Mouse (Mus musculus): Measurements from ENCODE around the gene Slc16a3. TPM values are rescaled to one million over a fixed set of nuclear protein-coding genes. Genes with fewer than 3 reads are reported as not detected.

The Slc16a3 gene
- polyA plus RNA-seq, 1 experiment from 2014 or later = 92.3 TPM

DNA sequence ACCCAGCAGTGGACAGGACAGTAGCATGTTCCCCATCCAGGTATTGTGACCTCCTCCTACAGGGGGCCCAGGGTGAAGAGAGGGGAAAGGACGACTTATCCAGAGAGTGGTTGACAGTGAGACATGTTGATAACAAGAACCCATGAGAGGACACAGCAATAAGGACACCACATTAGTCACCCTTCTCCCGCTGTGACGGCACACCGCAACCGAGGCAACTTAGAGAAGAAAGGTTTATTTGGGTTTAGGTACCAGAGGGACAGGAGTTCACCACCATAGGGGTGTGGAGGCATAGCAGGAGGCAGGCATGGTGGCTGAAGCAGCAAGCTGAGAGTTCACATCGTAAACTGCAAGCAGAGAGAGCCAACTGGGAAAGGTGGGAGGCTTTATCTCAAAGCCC is 57.9 kb downstream of the Slc16a3 start:
- 71% methylated on average over 6 of the region's 6 CpGs for WGBS
- Histone ChIP-seq H3K9me3 (no peaks in the 10 kb centered on the region), H3K36me3 (no peaks in the 10 kb centered on the region), H3K4me2 (no peak overlapping the region), H3K4me3 (no peak overlapping the region), H3K27me3 (no peaks in the 10 kb centered on the region), H3K4me1 (peaks cover 6% of the 10 kb centered on the region; the same call in 1 of the 2 replicates), H3K27ac (no peak overlapping the region), H3K9ac (no peak overlapping the region)
- no peak for ATAC-seq (ENCODE audit: insufficient number of reproducible peaks, low FRiP score, low TSS enrichment, low read depth)

- no peaks in the 10 kb centered on the region for H3K36me3 ChIP-seq
- H3K27me3 ChIP-seq = no peaks in the 10 kb centered on the region
- WGBS = 93% methylated on average over 3 of the region's 3 CpGs
- H3K4me1 ChIP-seq = 0 out of 2 replicates have a peak, but pooled peaks cover 2% of the 10 kb centered on the region
- no peak overlapping the region for H3K27ac ChIP-seq
- no peak overlapping the region for H3K4me3 ChIP-seq
- no peak overlapping the region for H3K9ac ChIP-seq
- H3K4me2 ChIP-seq = no peak overlapping the region
- no peak for ATAC-seq (ENCODE audit: insufficient number of reproducible peaks, low FRiP score, low TSS enrichment, low read depth)
- H3K9me3 ChIP-seq = no peaks in the 10 kb centered on the region
These were observed 61.9 kb downstream of the Slc16a3 start for GRCm38 (mm10) chr11:121010044-121010755.

Other genes with a start within 250 kb of the Slc16a3 start
- 156 and 166 TPM in 2 replicates for gene Cenpx, start 234.7 kb upstream of the Slc16a3 start, polyA plus RNA-seq (2015; fragmentation: Nextera tagmentation; extraction: Ambion mirVana)
- gene Lrrc45, start 234.6 kb upstream of the Slc16a3 start, polyA plus RNA-seq (2015; fragmentation: Nextera tagmentation; extraction: Ambion mirVana) = 63.7 and 65.9 TPM in 2 replicates
- 44.4 and 56.4 TPM in 2 replicates for gene Rac3, start 227.0 kb upstream of the Slc16a3 start, polyA plus RNA-seq (2015; fragmentation: Nextera tagmentation; extraction: Ambion mirVana)
- gene Dcxr, start 221.2 kb upstream of the Slc16a3 start, polyA plus RNA-seq (2015; fragmentation: Nextera tagmentation; extraction: Ambion mirVana) = 18.2 and 20.2 TPM in 2 replicates
- gene Cbr2, start 216.4 kb upstream of the Slc16a3 start, polyA plus RNA-seq (2015; fragmentation: Nextera tagmentation; extraction: Ambion mirVana) = 12.6 and 16.7 TPM in 2 replicates
- 2.3 and 3.5 TPM in 2 replicates for gene Hmga1b, start 185.7 kb upstream of the Slc16a3 start, polyA plus RNA-seq (2015; fragmentation: Nextera tagmentation; extraction: Ambion mirVana)
- gene Rfng, start 164.3 kb upstream of the Slc16a3 start, polyA plus RNA-seq (2015; fragmentation: Nextera tagmentation; extraction: Ambion mirVana) = 50.7 TPM in 2 replicates
- 205 and 207 TPM in 2 replicates for gene Gps1, start 164.2 kb upstream of the Slc16a3 start, polyA plus RNA-seq (2015; fragmentation: Nextera tagmentation; extraction: Ambion mirVana)
- gene Dus1l, start 152.1 kb upstream of the Slc16a3 start, polyA plus RNA-seq (2015; fragmentation: Nextera tagmentation; extraction: Ambion mirVana) = 59.0 and 61.9 TPM in 2 replicates
- 41.8 and 45.5 TPM in 2 replicates for gene Fasn, start 123.9 kb upstream of the Slc16a3 start, polyA plus RNA-seq (2015; fragmentation: Nextera tagmentation; extraction: Ambion mirVana)
- gene Ccdc57, start 15.6 kb upstream of the Slc16a3 start, polyA plus RNA-seq (2015; fragmentation: Nextera tagmentation; extraction: Ambion mirVana) = 4.4 and 4.9 TPM in 2 replicates
- 104 and 120 TPM in 2 replicates for gene Csnk1d, start 42.9 kb downstream of the Slc16a3 start, polyA plus RNA-seq (2015; fragmentation: Nextera tagmentation; extraction: Ambion mirVana)
- gene Cd7, start 90.9 kb downstream of the Slc16a3 start, polyA plus RNA-seq (2015; fragmentation: Nextera tagmentation; extraction: Ambion mirVana) = 0.60 and 0.66 TPM in 2 replicates
- gene Sectm1b, start 115.1 kb downstream of the Slc16a3 start, polyA plus RNA-seq (2015; fragmentation: Nextera tagmentation; extraction: Ambion mirVana) = 0.14 TPM in 1 of 2 replicates, not detected in the other
- gene Sectm1a, start 132.7 kb downstream of the Slc16a3 start, polyA plus RNA-seq (2015; fragmentation: Nextera tagmentation; extraction: Ambion mirVana) = 0.81 and 1.5 TPM in 2 replicates
- not detected in 2 replicates for gene Tex19.2, start 170.2 kb downstream of the Slc16a3 start, polyA plus RNA-seq (2015; fragmentation: Nextera tagmentation; extraction: Ambion mirVana)
- gene Tex19.1, start 197.7 kb downstream of the Slc16a3 start, polyA plus RNA-seq (2015; fragmentation: Nextera tagmentation; extraction: Ambion mirVana) = not detected in 2 replicates
- 1.1 and 2.4 TPM in 2 replicates for gene Uts2r, start 211.8 kb downstream of the Slc16a3 start, polyA plus RNA-seq (2015; fragmentation: Nextera tagmentation; extraction: Ambion mirVana)